Mouse (Mus musculus) MEL (cell line): ENCODE results near the gene H1fx. TPM values are rescaled to one million over a fixed set of nuclear protein-coding genes. Genes with fewer than 3 reads are reported as not detected.
A peak's percentile ranks its signal among the peaks of the same experiment; 100 is the strongest.

Experiments used
- DNase-seq: peaks from one replicate; pipeline ENCODE4 v3.0.0; 2011; ENCODE audit warnings: low read depth, low spot score
- H3K27ac ChIP-seq: 2 replicates; pipeline ENCODE4 v1.5.1; 2012; ENCODE audit warnings: low read depth, mild to moderate bottlenecking, control low read depth, low read length, moderate library complexity; ENCODE audit not compliant: control insufficient read depth
- H3K27me3 ChIP-seq, 2 experiments: fragments of 150-350 bp in 1 of 2; sonication (generic) in 1 of 2; 2 replicates each; pipeline ENCODE4 v1.6.1; 2012; ENCODE audit warnings: low read length in 2 of 2, mild to moderate bottlenecking in 2 of 2, improper control_type of control experiment in 1 of 2, moderate library complexity in 1 of 2; ENCODE audit not compliant: insufficient read depth in 2 of 2, control insufficient read depth in 1 of 2
- H3K36me3 ChIP-seq, 2 experiments: 2 replicates each; pipeline ENCODE4 v1.6.1; 2012 to 2014; ENCODE audit warnings: low read length in 2 of 2, improper control_type of control experiment in 1 of 2, inconsistent platforms in 1 of 2, mild to moderate bottlenecking in 1 of 2; ENCODE audit not compliant: insufficient read depth in 2 of 2, control insufficient read depth in 1 of 2
- H3K4me1 ChIP-seq, 2 experiments: fragments of 150-350 bp in 1 of 2; sonication (generic) in 1 of 2; 2 replicates each; pipeline ENCODE4 v1.6.1; 2012; ENCODE audit warnings: low read length in 2 of 2, improper control_type of control experiment in 1 of 2, mild to moderate bottlenecking in 1 of 2; ENCODE audit not compliant: insufficient read depth in 2 of 2, control insufficient read depth in 1 of 2
- H3K4me3 ChIP-seq, 2 experiments: fragments of 150-350 bp in 1 of 2; sonication (generic) in 1 of 2; 2 replicates each; pipeline ENCODE4 v1.5.1; 2012; ENCODE audit warnings: low read depth in 2 of 2, low read length in 2 of 2, mild to moderate bottlenecking in 2 of 2, moderate library complexity in 2 of 2, control low read depth in 1 of 2, improper control_type of control experiment in 1 of 2; ENCODE audit not compliant: control insufficient read depth in 1 of 2, insufficient read depth in 1 of 2
- H3K79me2 ChIP-seq: 2 replicates; pipeline ENCODE4 v1.6.1; 2012; ENCODE audit warnings: mild to moderate bottlenecking, low read length, moderate library complexity; ENCODE audit not compliant: control insufficient read depth, poor library complexity, insufficient read depth
- H3K9ac ChIP-seq: 2 replicates; pipeline ENCODE4 v1.6.1; 2012; ENCODE audit warnings: low read depth, mild to moderate bottlenecking, control low read depth, low read length, moderate library complexity; ENCODE audit not compliant: control insufficient read depth, poor library complexity, severe bottlenecking
- H3K9me3 ChIP-seq: fragments of 150-350 bp; sonication (generic); replicated peaks from 2 replicates; pipeline ENCODE4 v1.6.1; 2012; ENCODE audit warnings: mild to moderate bottlenecking, low read length, improper control_type of control experiment, moderate library complexity; ENCODE audit not compliant: insufficient read depth
- BHLHE40 ChIP-seq: IDR thresholded peaks from 2 replicates; pipeline ENCODE4 v1.6.1; 2012; ENCODE audit warnings: low read depth, mild to moderate bottlenecking, inconsistent platforms, low read length, improper control_type of control experiment, borderline replicate concordance
- CHD1 ChIP-seq: IDR thresholded peaks from 2 replicates; pipeline ENCODE4 v1.6.1; 2012; ENCODE audit warnings: low read depth, mild to moderate bottlenecking, inconsistent platforms, low read length, improper control_type of control experiment
- CHD2 ChIP-seq: IDR thresholded peaks from 2 replicates; pipeline ENCODE4 v1.6.1; 2011; ENCODE audit warnings: low read length, improper control_type of control experiment
- CTCF ChIP-seq, 3 experiments: IDR thresholded peaks in 2 of 3; conservative IDR thresholded peaks in 1 of 3; 2 replicates each; pipeline ENCODE4 v1.5.1; 2011 to 2012; ENCODE audit warnings: low read length in 3 of 3, low read depth in 2 of 3, mild to moderate bottlenecking in 2 of 3, improper control_type of control experiment in 1 of 3, inconsistent platforms in 1 of 3, mixed read lengths in 1 of 3, moderate library complexity in 1 of 3; ENCODE audit not compliant: control insufficient read depth in 1 of 3, insufficient read depth in 1 of 3, poor library complexity in 1 of 3, severe bottlenecking in 1 of 3
- ELF1 ChIP-seq: IDR thresholded peaks from 2 replicates; pipeline ENCODE4 v1.6.1; 2014; ENCODE audit warnings: low read depth, mild to moderate bottlenecking, inconsistent platforms, low read length, improper control_type of control experiment, moderate library complexity
- EP300 ChIP-seq, 2 experiments: IDR thresholded peaks; 2 replicates each; pipeline ENCODE4 v1.6.1; 2011; ENCODE audit warnings: improper control_type of control experiment in 2 of 2, low read length in 2 of 2, low read depth in 1 of 2, mild to moderate bottlenecking in 1 of 2
- ETS1 ChIP-seq: IDR thresholded peaks from 2 replicates; pipeline ENCODE4 v1.6.1; 2012; ENCODE audit warnings: low read depth, mild to moderate bottlenecking, inconsistent platforms, low read length, improper control_type of control experiment, moderate library complexity
- GATA1 ChIP-seq: IDR thresholded peaks from 2 replicates; pipeline ENCODE4 v1.6.1; 2011; ENCODE audit warnings: low read depth, low read length, improper control_type of control experiment
- JUND ChIP-seq: IDR thresholded peaks from 2 replicates; pipeline ENCODE4 v1.6.1; 2011; ENCODE audit warnings: low read depth, mild to moderate bottlenecking, improper control_type of control experiment, low read length
- KAT2A ChIP-seq: conservative IDR thresholded peaks from 2 replicates; pipeline ENCODE4 v1.6.1; 2012; ENCODE audit warnings: low read depth, low read length, improper control_type of control experiment, inconsistent platforms
- MXI1 ChIP-seq: IDR thresholded peaks from 2 replicates; pipeline ENCODE4 v1.6.1; 2011; ENCODE audit warnings: mild to moderate bottlenecking, low read depth, low read length, improper control_type of control experiment
- POLR2A ChIP-seq, 2 experiments: IDR thresholded peaks; 2 replicates each; pipeline ENCODE4 v1.6.1; 2011 to 2012; ENCODE audit warnings: low read length in 2 of 2, mild to moderate bottlenecking in 2 of 2, control low read depth in 1 of 2, improper control_type of control experiment in 1 of 2, low read depth in 1 of 2, moderate library complexity in 1 of 2; ENCODE audit not compliant: control insufficient read depth in 1 of 2, insufficient read depth in 1 of 2, poor library complexity in 1 of 2
- POLR2AphosphoS2 ChIP-seq: IDR thresholded peaks from 2 replicates; pipeline ENCODE4 v1.6.1; 2011; ENCODE audit warnings: low read length, improper control_type of control experiment
- POLR2AphosphoS5 ChIP-seq: IDR thresholded peaks from 2 replicates; pipeline ENCODE4 v1.6.1; 2012; ENCODE audit warnings: low read depth, borderline replicate concordance, mild to moderate bottlenecking, inconsistent platforms, low read length, moderate library complexity, mixed read lengths
- SIN3A ChIP-seq: IDR thresholded peaks from 2 replicates; pipeline ENCODE4 v1.6.1; 2012; ENCODE audit warnings: low read length, improper control_type of control experiment, inconsistent platforms
- SMC3 ChIP-seq: IDR thresholded peaks from 2 replicates; pipeline ENCODE4 v1.6.1; 2011; ENCODE audit warnings: low read depth, low read length, improper control_type of control experiment
- TAL1 ChIP-seq: IDR thresholded peaks from 2 replicates; pipeline ENCODE4 v1.6.1; 2012; ENCODE audit warnings: mild to moderate bottlenecking, inconsistent platforms, low read length, moderate library complexity, mixed read lengths
- UBTF ChIP-seq: IDR thresholded peaks from 2 replicates; pipeline ENCODE4 v1.6.1; 2012; ENCODE audit warnings: low read depth, mild to moderate bottlenecking, inconsistent platforms, low read length, improper control_type of control experiment, moderate library complexity, borderline replicate concordance; ENCODE audit not compliant: insufficient read depth
- USF2 ChIP-seq, 2 experiments: IDR thresholded peaks; 2 replicates each; pipeline ENCODE4 v1.6.1; 2011 to 2012; ENCODE audit warnings: improper control_type of control experiment in 2 of 2, low read length in 2 of 2, borderline replicate concordance in 1 of 2, inconsistent platforms in 1 of 2, low read depth in 1 of 2, mild to moderate bottlenecking in 1 of 2; ENCODE audit not compliant: insufficient read depth in 1 of 2
- ZC3H11A ChIP-seq: IDR thresholded peaks from 2 replicates; pipeline ENCODE4 v1.6.1; 2012; ENCODE audit warnings: low read depth, mild to moderate bottlenecking, inconsistent platforms, low read length, improper control_type of control experiment
- ZNF384 ChIP-seq: IDR thresholded peaks from 2 replicates; pipeline ENCODE4 v1.6.1; 2012; ENCODE audit warnings: low read depth, mild to moderate bottlenecking, inconsistent platforms, low read length, improper control_type of control experiment
- polyA plus RNA-seq, 2 experiments: library from polyadenylated mRNA; stranded (reverse) in 1 of 2; unstranded in 1 of 2; fragments of >175 nt in 1 of 2; fragments of >200 nt in 1 of 2; gene quantifications; 2 replicates each; pipeline versions ENCODE4 v1.2.1 to v1.2.4; 2012; ENCODE audit warnings: low replicate concordance in 2 of 2, low read depth in 1 of 2; ENCODE audit not compliant: insufficient read length in 2 of 2, insufficient read depth in 1 of 2, missing spikeins in 1 of 2
- total RNA-seq: library from RNA; depleted of rRNA; stranded (reverse); fragments of 300-350 nt; gene quantifications from 2 replicates; pipeline ENCODE4 v1.2.3, GENCODE M21; 2012

H1fx gene
- total and polyA plus RNA-seq, 3 experiments, result not detected

GRCm38 (mm10) chr6:88015797-88016196, 34.4 kb upstream of the H1fx start:
- no peak overlapping the region for H3K9ac ChIP-seq
- no peak overlapping the region for H3K4me3 ChIP-seq
- H3K36me3 ChIP-seq, result peaks cover 16% of the 10 kb centered on the region in 2 experiments
- peaks cover 32% of the 10 kb centered on the region for H3K79me2 ChIP-seq
- TF ChIP-seq USF2 (IDR thresholded peaks at IDR 0.05; ENCODE audit: borderline replicate concordance in 1 of 2, insufficient read depth in 1 of 2, low read depth in 1 of 2, low read length in 2 of 2) (no peak), ETS1 (0 out of 2 replicates have a peak, but pooled peaks have one; percentile 52), CHD2 (peak; percentile 32; the same call in 1 of the 2 replicates), GATA1 (peak; percentile 40; the same call in 1 of the 2 replicates), MXI1 (0 out of 2 replicates have a peak, but pooled peaks have one; percentile 29), ZC3H11A (no peak), BHLHE40 (0 out of 2 replicates have a peak, but pooled peaks have one; percentile 16), ELF1 (no peak), SIN3A (peak; percentile 59; the same call in 1 of the 2 replicates), EP300 (IDR thresholded peaks at IDR 0.05; ENCODE audit: low read depth in 1 of 2, low read length in 2 of 2) (peak; percentile 35 to 52; a peak in 3 of 4 replicates), POLR2AphosphoS5 (no peak), UBTF (no peak)
- TF ChIP-seq, all 39 proteins: peak for 7
- Histone ChIP-seq H3K9me3 (no peaks in the 10 kb centered on the region), H3K27ac (peak overlapping the region; percentile 31; the same call in 1 of the 2 replicates), H3K27me3 (no peaks in the 10 kb centered on the region), H3K4me1 (peaks cover 10 to 17% of the 10 kb centered on the region in 2 experiments)
- peak; percentile 62 for DNase-seq

- peaks cover 20% of the 10 kb centered on the region for H3K79me2 ChIP-seq
- DNase-seq, result no peak
- no peak overlapping the region for H3K27ac ChIP-seq
- H3K4me1 ChIP-seq, result peaks cover 10 to 17% of the 10 kb centered on the region in 2 experiments
- H3K27me3 ChIP-seq, result no peaks in the 10 kb centered on the region
- H3K4me3 ChIP-seq, result no peak overlapping the region
- no peak overlapping the region for H3K9ac ChIP-seq
- H3K9me3 ChIP-seq, result no peaks in the 10 kb centered on the region
- TF ChIP-seq TAL1 (no peak), ETS1 (no peak), CHD1 (no peak), BHLHE40 (no peak), CTCF (IDR thresholded peaks at IDR 0.05 in 2 of 3, conservative IDR thresholded peaks at IDR 0.05 in 1 of 3; ENCODE audit: control insufficient read depth in 1 of 3, insufficient read depth in 1 of 3, low read depth in 2 of 3, low read length in 3 of 3, poor library complexity in 1 of 3, severe bottlenecking in 1 of 3) (no peak), POLR2A (IDR thresholded peaks at IDR 0.05; ENCODE audit: control insufficient read depth in 1 of 2, insufficient read depth in 1 of 2, low read depth in 1 of 2, low read length in 2 of 2, poor library complexity in 1 of 2) (no peak), POLR2AphosphoS2 (no peak), UBTF (no peak), CHD2 (no peak), GATA1 (no peak), ZNF384 (no peak), JUND (no peak), KAT2A (no peak), SMC3 (no peak)
- peaks cover 16 to 27% of the 10 kb centered on the region in 2 experiments for H3K36me3 ChIP-seq
Observed at GRCm38 (mm10) chr6:88013456-88013855, 32.0 kb upstream of the H1fx start.
